ENCODE assay signal across 30 mouse cellular contexts in the genomic region with DNA sequence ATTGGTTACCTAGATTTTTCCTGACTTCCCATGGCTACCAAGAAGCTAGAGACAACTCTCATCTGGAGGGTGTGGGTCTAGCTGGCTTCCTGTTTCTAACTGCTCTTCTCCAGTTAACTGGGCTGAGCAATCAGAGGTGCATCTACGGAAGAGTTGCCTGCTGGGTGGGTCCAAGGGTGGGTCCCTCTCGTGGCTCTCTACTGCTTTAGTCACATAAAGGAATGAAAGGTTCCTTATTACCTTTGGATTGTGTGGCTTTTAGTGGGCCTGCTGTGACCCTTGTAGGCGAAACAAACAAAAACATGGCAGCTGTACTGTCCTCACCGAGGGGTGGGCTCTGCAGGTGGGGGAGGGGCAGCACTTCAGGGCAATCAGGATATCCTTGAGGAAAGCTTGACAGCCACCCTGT. TPM values are rescaled to one million over a fixed set of nuclear protein-coding genes. Genes with fewer than 3 reads are reported as not detected.
A peak's percentile ranks its signal among the peaks of the same experiment; 100 is the strongest.
DNase-seq lines count a peak whose midpoint lies in the region; ATAC-seq and TF ChIP-seq lines count a peak whose summit lies in the region.
"Had no signal": no experiment of that assay in that cellular context is flagged by ENCODE, and none has a peak within 500 bp of the region (broad histone marks: within the 10 kb centered on the region; RNA-seq: fewer than 3 reads in every experiment).

No protein-coding gene starts in this region.

- 0 out of 2 replicates have a peak, but pooled peaks cover 2% of the 10 kb centered on the region for H3K36me3 ChIP-seq in spleen, adult 2 months (ENCODE audit: control insufficient read depth, insufficient read depth, low read length)
- H3K36me3 ChIP-seq in midbrain, embryonic 10.5 days = peaks cover 16% of the 10 kb centered on the region

- peak overlapping the region; percentile 94; the same call in 1 of the 2 replicates for H3K27ac ChIP-seq in spleen, adult 2 months (ENCODE audit: insufficient read depth, low read length)
- H3K27ac ChIP-seq in midbrain, embryonic 10.5 days (replicated peaks) = no peak overlapping the region
- H3K27ac ChIP-seq: embryonic facial prominence, embryonic 15.5 days; hindbrain, embryonic 13.5 days; layer of hippocampus, adult 2 months; limb, embryonic 10.5 days; stomach, postnatal 0 days had no signal

- ATAC-seq in megakaryocyte, adult 5-6 weeks (ENCODE audit: poor library complexity, severe bottlenecking) = 0 out of 2 replicates have a peak, but pooled peaks have one; percentile 8

- no peak overlapping the region for H3K4me3 ChIP-seq in spleen, adult 2 months (ENCODE audit: extremely low read depth, insufficient read depth, insufficient read length)
- H3K4me3 ChIP-seq in midbrain, embryonic 10.5 days = no peak overlapping the region
- H3K4me3 ChIP-seq: embryonic facial prominence, embryonic 15.5 days; hindbrain, embryonic 13.5 days; layer of hippocampus, adult 2 months; limb, embryonic 10.5 days had no signal

- peak; percentile 1 for DNase-seq in cerebellum, adult 9-11 months
- no peak for DNase-seq in cerebellum, adult 11-12 months
- DNase-seq in spleen, adult 2 months (ENCODE audit: low read depth in 1 of 2, low spot score in 2 of 2) = no peak
- no peak for DNase-seq in spleen, adult 18-20 months
- peak; percentile 97 for DNase-seq in ZHBTc4 (ENCODE audit: low read depth, low spot score)
- DNase-seq in midbrain, embryonic 10.5 days (ENCODE audit: low spot score) = no peak
- DNase-seq in embryo, embryonic 10.5 days (ENCODE audit: low spot score) = no peak
- DNase-seq: adrenal gland, adult 2 months; cerebellum, adult 8-10 months; gastrocnemius, postnatal 25 days; kidney, adult 9 months; kidney, postnatal 25 days; lung, postnatal 4 days had no signal

- 47% methylated on average over 4 of the region's 4 CpGs for WGBS in spleen, adult 2 months
- 56% methylated on average over 4 of the region's 4 CpGs for WGBS in midbrain, embryonic 10.5 days

- TF ChIP-seq CTCF in spleen, adult 2 months (IDR thresholded peaks at IDR 0.05; ENCODE audit: extremely low read depth, insufficient read depth, insufficient read length, insufficient replicate concordance) = no peak

- no peaks in the 10 kb centered on the region for H3K27me3 ChIP-seq in spleen, adult 2 months (ENCODE audit: control insufficient read depth, insufficient read depth, low read length)
- no peaks in the 10 kb centered on the region for H3K27me3 ChIP-seq in midbrain, embryonic 10.5 days (ENCODE audit: low read depth, poor library complexity, severe bottlenecking)
- H3K27me3 ChIP-seq: embryonic facial prominence, embryonic 15.5 days had no signal

- TF ChIP-seq POLR2A in spleen, adult 2 months (IDR thresholded peaks at IDR 0.05; ENCODE audit: low read depth, low read length) = no peak

- peaks cover 38% of the 10 kb centered on the region for H3K4me1 ChIP-seq in spleen, adult 2 months (ENCODE audit: control insufficient read depth, insufficient read depth, insufficient read length)
- H3K4me1 ChIP-seq in midbrain, embryonic 10.5 days = peaks cover 8% of the 10 kb centered on the region

- no peaks in the 10 kb centered on the region for H3K9me3 ChIP-seq in midbrain, embryonic 10.5 days (replicated peaks)
- H3K9me3 ChIP-seq: embryonic facial prominence, embryonic 15.5 days; hindbrain, embryonic 13.5 days; limb, embryonic 10.5 days had no signal

RNA-seq across cellular contexts. Expression of a gene that starts 2.6 kb away (rescaled TPM):
- 43.9 and 48.1 TPM in 2 replicates for polyA plus RNA-seq in spleen, adult 2 months (2012; rRNA removed)
- total RNA-seq in megakaryocyte, adult 5-6 weeks (2015) = 7.9 and 9.9 TPM in 2 replicates
- total RNA-seq in megakaryocyte, adult 5-6 weeks (2017) = 5.2 and 7.1 TPM in 2 replicates
- polyA plus RNA-seq in midbrain, embryonic 10.5 days (2016; fragmentation: Nextera tagmentation; extraction: Ambion mirVana) = 0.43 and 0.57 TPM in 2 replicates
- polyA plus RNA-seq: midbrain, embryonic 11.5 days had no signal

RNA-seq across cellular contexts. Expression of a gene that starts 17.7 kb away (rescaled TPM):
- 21.1 and 22.8 TPM in 2 replicates for polyA plus RNA-seq in spleen, adult 2 months (2012; rRNA removed)
- total RNA-seq in megakaryocyte, adult 5-6 weeks (2015) = 72.6 and 76.0 TPM in 2 replicates
- 64.1 and 82.6 TPM in 2 replicates for total RNA-seq in megakaryocyte, adult 5-6 weeks (2017)
- 50.2 TPM in 2 replicates for polyA plus RNA-seq in midbrain, embryonic 10.5 days (2016; fragmentation: Nextera tagmentation; extraction: Ambion mirVana)

RNA-seq across cellular contexts. Expression of a gene that starts 17.8 kb away (rescaled TPM):
- 11.4 and 12.5 TPM in 2 replicates for polyA plus RNA-seq in spleen, adult 2 months (2012; rRNA removed)
- 30.0 and 32.1 TPM in 2 replicates for total RNA-seq in megakaryocyte, adult 5-6 weeks (2015)
- 41.3 and 46.9 TPM in 2 replicates for total RNA-seq in megakaryocyte, adult 5-6 weeks (2017)
- 30.9 and 34.6 TPM in 2 replicates for polyA plus RNA-seq in midbrain, embryonic 10.5 days (2016; fragmentation: Nextera tagmentation; extraction: Ambion mirVana)

RNA-seq across cellular contexts. Expression of a gene that starts 49.1 kb away (rescaled TPM):
- not detected in 2 replicates for polyA plus RNA-seq in spleen, adult 2 months (2012; rRNA removed)
- total RNA-seq in megakaryocyte, adult 5-6 weeks (2015) = not detected in 2 replicates
- total RNA-seq in megakaryocyte, adult 5-6 weeks (2017) = not detected in 2 replicates
- 10.8 and 12.0 TPM in 2 replicates for polyA plus RNA-seq in midbrain, embryonic 10.5 days (2016; fragmentation: Nextera tagmentation; extraction: Ambion mirVana)
- total RNA-seq: adrenal gland, adult 2 months; gastrocnemius, postnatal 25 days; heart, adult 8-10 months; heart, postnatal 25 days; layer of hippocampus, adult 2 months; layer of hippocampus, postnatal 25 days; liver, adult 2 months; monocyte, adult 5-6 weeks; neutrophil, adult 5-6 weeks had no signal
- polyA plus RNA-seq: adrenal gland, adult 2 months; embryonic facial prominence, embryonic 15.5 days; heart, embryonic 14.5 days; intestine, embryonic 14.5 days; limb, embryonic 10.5 days; liver, adult 2 months; lung, embryonic 16.5 days; stomach, postnatal 0 days; urinary bladder, adult 2 months had no signal

Comparison
In these comparisons a context has a peak if more than half of its experiments do, and no peak if none do; other contexts are left out.
1. DNase-seq: peak in cerebellum, adult 9-11 months (single experiment) and ZHBTc4 (single experiment); none in cerebellum, adult 11-12 months (single experiment), spleen, adult 2 months (0 of 2), spleen, adult 18-20 months (0 of 2), midbrain, embryonic 10.5 days (single experiment) and embryo, embryonic 10.5 days (single experiment).
2. RNA of a gene that starts 2.6 kb away (polyA plus RNA-seq): 43.9 to 48.1 TPM in spleen, adult 2 months; 0.43 to 0.57 TPM in midbrain, embryonic 10.5 days; every median in the first group is over 10 times any median in the second.